Mouse (Mus musculus) C2C12 (cell line): ENCODE measurements around the gene Cox7c.

Experiments used
- CEBPB ChIP-seq: IDR thresholded peaks from one replicate; pipeline ENCODE4 v1.6.1; 2011; ENCODE audit warnings: low read depth, mild to moderate bottlenecking, control low read depth, moderate library complexity
- CTCF ChIP-seq: IDR thresholded peaks from one replicate; pipeline ENCODE4 v1.5.1; 2011; ENCODE audit not compliant: control insufficient read depth, insufficient read depth, insufficient read length
- FOSL1 ChIP-seq: IDR thresholded peaks from one replicate; pipeline ENCODE4 v1.8.0; 2011; ENCODE audit warnings: mild to moderate bottlenecking, low read length; ENCODE audit not compliant: poor library complexity, insufficient read depth, severe bottlenecking
- MAX ChIP-seq: IDR thresholded peaks from one replicate; pipeline ENCODE4 v1.6.1; 2011; ENCODE audit warnings: mild to moderate bottlenecking, control low read depth
- MYOD1 ChIP-seq: IDR thresholded peaks from one replicate; pipeline ENCODE4 v1.6.1; 2011; ENCODE audit warnings: low read depth; ENCODE audit not compliant: control insufficient read depth, insufficient read length
- MYOG ChIP-seq: IDR thresholded peaks from one replicate; pipeline ENCODE4 v1.6.1; 2011; ENCODE audit not compliant: control insufficient read depth, insufficient read length; ENCODE audit errors: extremely low read depth
- USF1 ChIP-seq: IDR thresholded peaks from one replicate; pipeline ENCODE4 v1.6.1; 2011; ENCODE audit warnings: low read depth, mild to moderate bottlenecking, control low read depth, moderate library complexity

- TF ChIP-seq CTCF (no peak), CEBPB (no peak), USF1 (no peak), MAX (no peak), MYOD1 (no peak), FOSL1 (no peak), MYOG (no peak)
Measured at GRCm38 (mm10) chr13:86004907-86005675, 41.6 kb downstream of the Cox7c start.
